Mouse (Mus musculus) heart, embryonic 16.5 days (tissue): Measurements from ENCODE around the gene Igf2bp1. TPM values are rescaled to one million over a fixed set of nuclear protein-coding genes. Genes with fewer than 3 reads are reported as not detected.

Source experiments
- ATAC-seq: fragments of 200-750 bp; cut with Nextera tagmentation; replicated peaks from 2 replicates; pipeline ENCODE4 v1.8.0; 2017; ENCODE audit warnings: moderate number of reproducible peaks; ENCODE audit not compliant: insufficient read depth, low FRiP score; ENCODE audit errors: extremely low read depth
- H3K27ac ChIP-seq: fragments of 300-500 bp; sonication (generic); 2 replicates; pipeline ENCODE4 v1.5.1; 2014; ENCODE audit warnings: mild to moderate bottlenecking, low read length, control low read depth, moderate library complexity
- H3K27me3 ChIP-seq: fragments of 300-500 bp; sonication (generic); 2 replicates; pipeline ENCODE4 v1.6.1; 2014; ENCODE audit warnings: low read length, mixed read lengths; ENCODE audit not compliant: control insufficient read depth, insufficient read depth
- H3K36me3 ChIP-seq: fragments of 300-500 bp; sonication (generic); 2 replicates; pipeline ENCODE4 v1.6.1; 2014; ENCODE audit not compliant: control insufficient read depth, insufficient read depth
- H3K4me1 ChIP-seq: fragments of 300-500 bp; sonication (generic); 2 replicates; pipeline ENCODE4 v1.6.1; 2014; ENCODE audit warnings: low read length, mixed read lengths; ENCODE audit not compliant: control insufficient read depth, insufficient read depth
- H3K4me2 ChIP-seq: fragments of 300-500 bp; sonication (generic); 2 replicates; pipeline ENCODE4 v1.6.1; 2014; ENCODE audit warnings: low read depth, mild to moderate bottlenecking, control low read depth, low read length
- H3K4me3 ChIP-seq: fragments of 300-500 bp; sonication (generic); 2 replicates; pipeline ENCODE4 v1.5.1; 2014; ENCODE audit warnings: mild to moderate bottlenecking, control low read depth, low read length
- H3K9ac ChIP-seq: fragments of 300-500 bp; sonication (generic); 2 replicates; pipeline ENCODE4 v1.6.1; 2014; ENCODE audit warnings: low read length, control low read depth
- H3K9me3 ChIP-seq: fragments of 300-500 bp; sonication (generic); replicated peaks from 2 replicates; pipeline ENCODE4 v1.6.1; 2016; ENCODE audit warnings: low read length; ENCODE audit not compliant: control insufficient read depth
- WGBS: fragments of 180-500 bp; shearing (Covaris S2); extraction: QIAGEN DNeasy Blood & Tissue Kit; methylation state at CpG from one replicate; pipeline ENCODE4 v1.1.7; 2014; 5-methylcytosine and 5-hydroxymethylcytosine counted together
- polyA plus RNA-seq: library from polyadenylated mRNA; unstranded; fragments of >200 nt; fragmentation: Nextera tagmentation; extraction: Ambion mirVana; gene quantifications from 2 replicates; pipeline ENCODE4 v1.2.1, GENCODE M21; 2015

The Igf2bp1 gene
- polyA plus RNA-seq, 1 experiment from 2014 or later, result 21.1 TPM

- peaks cover 7% of the 10 kb centered on the region; the same call in 1 of the 2 replicates for H3K4me1 ChIP-seq
- no peak overlapping the region for H3K27ac ChIP-seq
- no peak overlapping the region for H3K4me3 ChIP-seq
- no peak overlapping the region for H3K9ac ChIP-seq
- WGBS, result 82% methylated on average over 5 of the region's 5 CpGs
- H3K36me3 ChIP-seq, result peaks cover 9% of the 10 kb centered on the region
- no peaks in the 10 kb centered on the region for H3K27me3 ChIP-seq
- H3K4me2 ChIP-seq, result no peak overlapping the region
- ATAC-seq, result no peak
- no peaks in the 10 kb centered on the region for H3K9me3 ChIP-seq
Observed at GRCm38 (mm10) chr11:96037499-96037898, 31.8 kb upstream of the Igf2bp1 start.

- Histone ChIP-seq H3K27ac (0 out of 2 replicates have a peak overlapping the region, but pooled peaks have one; percentile 18), H3K9ac (peak overlapping the region; percentile 82), H3K4me3 (peak overlapping the region; percentile 81), H3K36me3 (peaks cover 6% of the 10 kb centered on the region), H3K27me3 (no peaks in the 10 kb centered on the region), H3K4me2 (peak overlapping the region; percentile 77), H3K4me1 (peaks cover 7% of the 10 kb centered on the region; the same call in 1 of the 2 replicates), H3K9me3 (no peaks in the 10 kb centered on the region)
- 7% methylated on average over 6 of the region's 6 CpGs for WGBS
- ATAC-seq, result peak; percentile 45; the same call in 1 of the 2 replicates
Observed at GRCm38 (mm10) chr11:96035133-96035532, 29.4 kb upstream of the Igf2bp1 start.

GRCm38 (mm10) chr11:96034596-96035052, 28.9 kb upstream of the Igf2bp1 start, which contains the start of gene Snf8:
Gene Snf8 (plus strand): TSS chr11:96034885.
- H3K4me2 ChIP-seq, result peak within 1 kb of the TSS; percentile 77
- ATAC-seq, result peak; percentile 84
- H3K9me3 ChIP-seq, result no peaks in the 10 kb centered on the region
- H3K9ac ChIP-seq, result peak within 1 kb of the TSS; percentile 82
- H3K27me3 ChIP-seq, result no peaks in the 10 kb centered on the region
- H3K36me3 ChIP-seq, result peaks cover 6% of the 10 kb centered on the region
- H3K27ac ChIP-seq, result peak within 1 kb of the TSS; percentile 61; the same call in 1 of the 2 replicates
- under 1% methylated on average over 29 of the region's 29 CpGs for WGBS
- peaks cover 7% of the 10 kb centered on the region; the same call in 1 of the 2 replicates for H3K4me1 ChIP-seq
- peak within 1 kb of the TSS; percentile 81 for H3K4me3 ChIP-seq

GRCm38 (mm10) chr11:96034116-96034515, 28.4 kb upstream of the Igf2bp1 start:
- 45% methylated on average over 8 of the region's 8 CpGs for WGBS
- no peak overlapping the region; the same call in 1 of the 2 replicates for H3K27ac ChIP-seq

GRCm38 (mm10) chr11:96033264-96033663, 27.5 kb upstream of the Igf2bp1 start:
- Histone ChIP-seq H3K4me1 (peaks cover 7% of the 10 kb centered on the region; the same call in 1 of the 2 replicates), H3K4me2 (no peak overlapping the region), H3K9ac (no peak overlapping the region), H3K4me3 (no peak overlapping the region), H3K36me3 (no peaks in the 10 kb centered on the region), H3K27ac (no peak overlapping the region), H3K27me3 (no peaks in the 10 kb centered on the region), H3K9me3 (no peaks in the 10 kb centered on the region)
- ATAC-seq, result no peak
- WGBS, result 92% methylated on average over 2 of the region's 3 CpGs

More at GRCm38 (mm10) chr11:96034116-96034515, 28.4 kb upstream of the Igf2bp1 start:
- Histone ChIP-seq H3K36me3 (peaks cover 2% of the 10 kb centered on the region; the same call in 1 of the 2 replicates), H3K4me1 (peaks cover 7% of the 10 kb centered on the region; the same call in 1 of the 2 replicates), H3K9ac (peak overlapping the region; percentile 82; the same call in 1 of the 2 replicates), H3K9me3 (no peaks in the 10 kb centered on the region), H3K27me3 (no peaks in the 10 kb centered on the region), H3K4me3 (peak overlapping the region; percentile 81), H3K4me2 (peak overlapping the region; percentile 77)
- no peak for ATAC-seq

- Histone ChIP-seq H3K36me3 (no peaks in the 10 kb centered on the region), H3K4me1 (peaks cover 7% of the 10 kb centered on the region; the same call in 1 of the 2 replicates), H3K4me2 (no peak overlapping the region), H3K9ac (no peak overlapping the region), H3K9me3 (no peaks in the 10 kb centered on the region), H3K27ac (no peak overlapping the region), H3K27me3 (no peaks in the 10 kb centered on the region), H3K4me3 (no peak overlapping the region)
- no peak for ATAC-seq
- 72% methylated on average over 2 of the region's 2 CpGs for WGBS
Observed at GRCm38 (mm10) chr11:96031701-96032100, 26.0 kb upstream of the Igf2bp1 start.

GRCm38 (mm10) chr11:96030571-96030970, 24.8 kb upstream of the Igf2bp1 start:
- 82% methylated on average over 3 of the region's 3 CpGs for WGBS
- Histone ChIP-seq H3K9me3 (no peaks in the 10 kb centered on the region), H3K4me3 (no peak overlapping the region), H3K4me2 (no peak overlapping the region), H3K27me3 (no peaks in the 10 kb centered on the region), H3K27ac (no peak overlapping the region), H3K36me3 (no peaks in the 10 kb centered on the region), H3K9ac (no peak overlapping the region), H3K4me1 (peaks cover 6% of the 10 kb centered on the region; the same call in 1 of the 2 replicates)
- no peak for ATAC-seq

- H3K4me3 ChIP-seq, result no peak overlapping the region
- H3K4me1 ChIP-seq, result no peaks in the 10 kb centered on the region
- no peak overlapping the region for H3K27ac ChIP-seq
- H3K9me3 ChIP-seq, result no peaks in the 10 kb centered on the region
- H3K27me3 ChIP-seq, result no peaks in the 10 kb centered on the region
- H3K36me3 ChIP-seq, result no peaks in the 10 kb centered on the region
- no peak overlapping the region for H3K9ac ChIP-seq
- ATAC-seq, result no peak
- 42% methylated on average over 5 of the region's 5 CpGs for WGBS
- no peak overlapping the region for H3K4me2 ChIP-seq
Observed at GRCm38 (mm10) chr11:96028130-96028529, 22.4 kb upstream of the Igf2bp1 start.

- Histone ChIP-seq H3K27me3 (no peaks in the 10 kb centered on the region), H3K27ac (no peak overlapping the region), H3K4me2 (no peak overlapping the region), H3K9ac (no peak overlapping the region), H3K4me1 (peaks cover 4% of the 10 kb centered on the region), H3K4me3 (no peak overlapping the region), H3K36me3 (no peaks in the 10 kb centered on the region), H3K9me3 (no peaks in the 10 kb centered on the region)
- WGBS, result 39% methylated on average over 4 of the region's 4 CpGs
- ATAC-seq, result no peak
Observed at GRCm38 (mm10) chr11:96020622-96021021, 14.9 kb upstream of the Igf2bp1 start.
